ENCODE assay signal across 20 mouse cellular contexts in genomic region chr13:98804480-98804879, GRCm38 (mm10). TPM values are rescaled to one million over a fixed set of nuclear protein-coding genes. Genes with fewer than 3 reads are reported as not detected.
DNase-seq lines count a peak whose midpoint lies in the region; ATAC-seq and TF ChIP-seq lines count a peak whose summit lies in the region.
"Had no signal": no experiment of that assay in that cellular context is flagged by ENCODE, and none has a peak within 500 bp of the region (broad histone marks: within the 10 kb centered on the region; RNA-seq: fewer than 3 reads in every experiment).

No protein-coding gene starts in this region.

- H3K9ac ChIP-seq in liver, embryonic 12.5 days = no peak overlapping the region
- H3K9ac ChIP-seq in liver, embryonic 14.5 days (replicated peaks) = no peak overlapping the region
- H3K9ac ChIP-seq in kidney, embryonic 15.5 days = no peak overlapping the region
- H3K9ac ChIP-seq: embryonic facial prominence, embryonic 12.5 days; forebrain, embryonic 15.5 days; hindbrain, embryonic 14.5 days had no signal

- no peak for TF ChIP-seq CTCF in bone marrow, adult 2 months (IDR thresholded peaks at IDR 0.05; ENCODE audit: control insufficient read depth, insufficient read depth, low read length)
- no peak for TF ChIP-seq CTCF in liver, embryonic 14.5 days (IDR thresholded peaks at IDR 0.05; ENCODE audit: low read depth)

- TF ChIP-seq EP300 in liver, embryonic 14.5 days (IDR thresholded peaks at IDR 0.05; ENCODE audit: low read depth) = no peak

- H3K4me2 ChIP-seq in liver, embryonic 12.5 days = no peak overlapping the region
- H3K4me2 ChIP-seq in liver, embryonic 14.5 days (ENCODE audit: low read depth) = no peak overlapping the region
- no peak overlapping the region for H3K4me2 ChIP-seq in kidney, embryonic 15.5 days
- H3K4me2 ChIP-seq: embryonic facial prominence, embryonic 12.5 days; forebrain, embryonic 15.5 days; hindbrain, embryonic 14.5 days had no signal

- no peak for DNase-seq in liver
- DNase-seq in liver, embryonic 14.5 days (ENCODE audit: low read depth in 3 of 3, low spot score in 3 of 3) = no peak
- no peak for DNase-seq in urinary bladder, adult 18-20 months (ENCODE audit: low spot score in 2 of 2)
- DNase-seq: adrenal gland, adult 2 months; adrenal gland, postnatal 25 days; cerebellum, adult 11 months; cerebellum, adult 8-10 months; cerebellum, postnatal 14 days; gastrocnemius, postnatal 36 days; heart, adult 18-20 months; heart, postnatal 10 days had no signal

- H3K9me3 ChIP-seq in liver, embryonic 12.5 days (replicated peaks) = no peaks in the 10 kb centered on the region; the same call in 1 of the 2 replicates
- no peaks in the 10 kb centered on the region for H3K9me3 ChIP-seq in liver, embryonic 14.5 days (ENCODE audit: control insufficient read depth, low read length)
- peaks cover 3% of the 10 kb centered on the region; the same call in 1 of the 2 replicates for H3K9me3 ChIP-seq in kidney, embryonic 15.5 days (replicated peaks)
- H3K9me3 ChIP-seq: heart, embryonic 10.5 days had no signal

- H3K36me3 ChIP-seq in liver, embryonic 12.5 days = peaks cover 60% of the 10 kb centered on the region
- H3K36me3 ChIP-seq in liver, embryonic 14.5 days (replicated peaks; ENCODE audit: control insufficient read depth, insufficient read depth, low read depth) = peaks cover 33% of the 10 kb centered on the region
- H3K36me3 ChIP-seq in macrophage (ENCODE audit: inconsistent target) = peaks cover 38% of the 10 kb centered on the region; the same call in 1 of the 2 replicates
- peaks cover 52% of the 10 kb centered on the region for H3K36me3 ChIP-seq in kidney, embryonic 15.5 days

- peak overlapping the region; percentile 65; the same call in 1 of the 2 replicates for H3K27ac ChIP-seq in liver, embryonic 12.5 days
- peak overlapping the region; percentile 79 for H3K27ac ChIP-seq in bone marrow, adult 2 months (ENCODE audit: control insufficient read depth, insufficient read depth, low read depth, low read length, poor library complexity)
- peak overlapping the region; percentile 37 for H3K27ac ChIP-seq in liver, embryonic 14.5 days
- H3K27ac ChIP-seq in macrophage = peak overlapping the region; percentile 33
- H3K27ac ChIP-seq in kidney, embryonic 15.5 days = no peak overlapping the region
- H3K27ac ChIP-seq: embryonic facial prominence, embryonic 12.5 days; forebrain, embryonic 15.5 days; heart, embryonic 10.5 days; hindbrain, embryonic 14.5 days had no signal

- H3K79me2 ChIP-seq in macrophage (ENCODE audit: inconsistent target) = peaks cover 100% of the 10 kb centered on the region

- H3K4me3 ChIP-seq in liver, embryonic 12.5 days = no peak overlapping the region
- no peak overlapping the region for H3K4me3 ChIP-seq in bone marrow, adult 2 months (replicated peaks; ENCODE audit: control insufficient read depth, low read depth, low read length)
- no peak overlapping the region for H3K4me3 ChIP-seq in liver, embryonic 14.5 days (ENCODE audit: insufficient read depth in 1 of 2, low read depth in 2 of 2, low read length in 2 of 2)
- H3K4me3 ChIP-seq in macrophage (ENCODE audit: inconsistent target) = no peak overlapping the region
- no peak overlapping the region for H3K4me3 ChIP-seq in kidney, embryonic 15.5 days (replicated peaks)
- H3K4me3 ChIP-seq: embryonic facial prominence, embryonic 12.5 days; forebrain, embryonic 15.5 days; heart, embryonic 10.5 days had no signal

- H3K4me1 ChIP-seq in liver, embryonic 12.5 days = peaks cover 16% of the 10 kb centered on the region
- peaks cover 3% of the 10 kb centered on the region; the same call in 1 of the 2 replicates for H3K4me1 ChIP-seq in bone marrow, adult 2 months (ENCODE audit: control insufficient read depth, insufficient read depth, low read length)
- peaks cover 5% of the 10 kb centered on the region in 2 experiments; a peak in 3 of 4 replicates for H3K4me1 ChIP-seq in liver, embryonic 14.5 days (replicated peaks; ENCODE audit: control insufficient read depth in 2 of 2, insufficient read depth in 2 of 2, low read length in 1 of 2)
- no peaks in the 10 kb centered on the region for H3K4me1 ChIP-seq in kidney, embryonic 15.5 days
- H3K4me1 ChIP-seq: embryonic facial prominence, embryonic 12.5 days; forebrain, embryonic 15.5 days; heart, embryonic 10.5 days had no signal

- no peak for TF ChIP-seq POLR2A in bone marrow, adult 2 months (IDR thresholded peaks at IDR 0.05; ENCODE audit: borderline replicate concordance, control insufficient read depth, low read depth, low read length)

- no peaks in the 10 kb centered on the region for H3K27me3 ChIP-seq in liver, embryonic 12.5 days (replicated peaks)
- no peaks in the 10 kb centered on the region for H3K27me3 ChIP-seq in liver, embryonic 14.5 days (ENCODE audit: control insufficient read depth, insufficient read depth, low read length)
- H3K27me3 ChIP-seq in kidney, embryonic 15.5 days = no peaks in the 10 kb centered on the region
- H3K27me3 ChIP-seq: CH12.LX; embryonic facial prominence, embryonic 12.5 days; forebrain, embryonic 15.5 days had no signal

- ATAC-seq in liver, embryonic 12.5 days = no peak
- no peak for ATAC-seq in liver, embryonic 14.5 days (ENCODE audit: insufficient read depth)
- no peak for ATAC-seq in kidney, embryonic 15.5 days (replicated peaks; ENCODE audit: low FRiP score)
- ATAC-seq: forebrain, embryonic 15.5 days had no signal

- 58% methylated on average over 1 of the region's 1 CpGs for WGBS in liver, embryonic 12.5 days (ENCODE audit: insufficient replicate concordance)
- WGBS in bone marrow, adult 2 months = 54% methylated on average over 1 of the region's 1 CpGs
- WGBS in liver, embryonic 14.5 days (ENCODE audit: insufficient replicate concordance) = 62% methylated on average over 1 of the region's 1 CpGs
- WGBS in macrophage (ENCODE audit: missing documents) = 71% methylated on average over 1 of the region's 1 CpGs
- 84% methylated on average over 1 of the region's 1 CpGs for WGBS in kidney, embryonic 15.5 days

RNA-seq across cellular contexts. Expression of gene Fcho2, which starts 10.8 kb away (rescaled TPM):
- polyA plus RNA-seq in liver, embryonic 12.5 days (2016; fragmentation: Nextera tagmentation; extraction: Ambion mirVana) = 27.4 and 29.4 TPM in 2 replicates
- 35.7 and 96.2 TPM in 2 replicates for polyA plus RNA-seq in bone marrow, adult 2 months (2011; ENCODE audit: insufficient read depth, insufficient read length, low replicate concordance, missing spikeins)
- 11.6 and 14.3 TPM in 2 replicates for polyA plus RNA-seq in liver, embryonic 14.5 days (2012; rRNA removed)
- polyA plus RNA-seq in liver, embryonic 14.5 days (2014; fragmentation: Nextera tagmentation; extraction: Ambion mirVana) = 16.8 and 17.7 TPM in 2 replicates
- 100 to 1,000 TPM; 133 to 774 (median 552) TPM for total RNA-seq in macrophage (2018; cell fraction: chromatin; rRNA removed)
- 100 to 1,000 TPM in 5 of 26 experiments, 10 to 100 TPM in 21; 34.5 to 126 (median 79.4) TPM for total RNA-seq in macrophage (2018; cell fraction: cytosol; rRNA removed)
- 100 to 1,000 TPM in 21 of 26 experiments, 10 to 100 TPM in 5; 87.6 to 549 (median 241) TPM for total RNA-seq in macrophage (2018; cell fraction: nucleus; rRNA removed)
- 41.5 to 104 TPM (median 81.1 TPM) in 3 replicates for polyA plus RNA-seq in macrophage (2018)
- 41.6 and 42.8 TPM in 2 replicates for polyA plus RNA-seq in kidney, embryonic 15.5 days (2015; fragmentation: Nextera tagmentation; extraction: Ambion mirVana)
